Mouse (Mus musculus) frontal cortex, postnatal 14 days (tissue): Measurements from ENCODE around the gene Gm5478.
"Not testable (repeated sequence)": the region's sequence is repeated elsewhere in the genome, so short reads cannot be mapped to it uniquely, and the experiment has no call there.

Source experiments
- DNase-seq, 2 experiments: peaks; one replicate each; pipeline ENCODE4 v3.0.0; 2022; ENCODE audit warnings: low spot score in 2 of 2

Gm5478 gene

DNA sequence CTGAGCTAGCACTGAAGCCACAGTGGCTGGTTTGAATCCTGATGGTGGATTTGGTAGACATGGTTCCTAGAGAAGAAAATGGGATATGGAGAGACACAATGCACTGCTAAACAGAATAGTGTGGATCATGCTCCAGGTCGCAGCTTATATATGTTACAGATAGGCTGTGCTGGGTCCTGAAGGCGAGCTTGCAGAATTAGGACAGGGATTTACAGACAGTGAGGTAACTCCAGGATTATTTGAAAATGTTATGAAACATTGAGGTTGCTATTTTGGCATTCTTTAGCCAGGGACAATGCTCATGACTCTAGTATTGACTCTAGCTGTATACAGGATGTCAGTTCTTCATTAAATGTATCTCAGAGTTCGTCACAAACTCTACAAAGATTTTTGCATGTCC is at the start of gene Gm5478:
TSS of gene Gm5478 (minus strand) at position 101 of the 400 bp plus-strand sequence.
- no peak for DNase-seq

DNA sequence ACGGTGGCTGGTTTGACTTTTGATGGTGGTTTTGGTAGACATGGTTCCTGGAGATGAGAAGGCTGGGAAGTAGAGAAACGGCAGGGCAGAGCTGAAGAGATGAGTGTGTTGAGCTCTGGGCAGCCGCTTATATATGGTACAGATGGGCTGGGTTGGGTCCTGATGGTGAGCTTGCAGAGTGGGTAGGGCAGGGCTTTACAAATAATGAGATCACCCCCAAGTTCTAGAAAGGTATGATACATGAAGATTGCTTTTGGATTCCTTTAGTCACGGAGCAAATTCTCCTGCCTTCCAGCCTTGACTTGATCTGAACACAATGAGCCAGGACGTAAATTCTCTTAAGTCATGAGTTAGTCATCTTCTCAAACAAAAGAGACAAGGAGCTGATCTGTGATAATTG is 47.0 kb upstream of the Gm5478 start, which contains the start of gene Krt6a:
TSS of gene Krt6a (minus strand) at position 101 of the 400 bp plus-strand sequence.
- no peak for DNase-seq

DNA sequence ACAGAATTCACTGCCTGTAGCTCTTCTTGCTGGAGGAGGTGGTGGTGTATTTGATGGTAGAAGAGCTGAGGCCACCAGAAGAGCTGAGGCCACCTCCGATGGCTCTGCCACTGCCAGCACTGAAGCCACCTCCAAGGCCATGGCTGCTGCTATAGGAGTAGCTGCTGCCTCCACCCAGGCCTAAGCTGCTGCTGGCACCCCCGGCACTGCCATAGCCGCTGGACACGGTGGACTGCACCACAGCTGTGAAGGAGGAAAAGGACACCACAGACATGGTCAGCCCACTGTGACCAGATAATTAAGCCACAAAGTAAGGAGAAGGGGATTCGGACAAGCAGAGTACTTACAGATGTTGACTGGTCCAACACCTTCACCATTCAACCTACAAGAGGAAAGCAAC is 43.3 kb upstream of the Gm5478 start:
- DNase-seq, result not testable (repeated sequence)

DNA sequence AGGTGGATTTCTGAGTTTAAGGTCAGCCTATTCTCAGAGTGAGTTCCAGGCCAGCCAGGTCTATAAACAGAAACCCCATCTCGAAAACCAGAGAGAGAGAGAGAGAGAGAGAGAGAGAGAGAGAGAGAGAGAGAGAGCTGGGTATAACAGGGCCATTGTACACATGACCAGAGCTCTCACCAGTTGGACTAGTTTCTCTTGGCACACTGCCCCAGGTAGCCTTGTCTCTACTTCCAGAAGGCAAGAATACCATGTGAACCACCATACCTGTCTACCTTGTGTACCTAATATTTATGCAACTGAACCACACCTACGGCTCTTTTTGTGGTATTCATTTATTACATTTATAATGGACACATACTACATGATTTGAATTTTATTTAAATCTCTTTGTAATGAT is 41.0 kb upstream of the Gm5478 start:
- DNase-seq, result no peak

DNA sequence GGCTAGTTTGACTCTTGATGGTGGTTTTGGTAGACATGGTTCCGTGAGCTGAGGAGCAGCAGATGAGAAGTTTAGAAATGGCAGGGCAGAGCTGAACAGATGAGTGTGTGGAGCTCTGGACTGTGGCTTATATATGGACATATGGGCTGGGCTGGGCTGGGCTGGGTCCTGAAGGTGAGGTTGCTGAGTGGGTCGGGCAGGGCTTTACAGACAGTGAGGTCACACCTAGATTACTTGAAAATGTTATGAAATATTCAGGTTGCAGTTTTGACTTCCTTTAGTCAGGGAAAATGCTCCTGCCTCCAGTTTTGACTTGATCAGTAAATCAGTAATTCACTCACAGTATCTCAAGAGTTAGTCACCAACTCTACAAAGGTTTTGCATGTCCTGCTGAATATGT is 33.0 kb upstream of the Gm5478 start, which contains the start of gene Krt6b:
TSS of gene Krt6b (minus strand) at position 101 of the 400 bp plus-strand sequence.
- DNase-seq, result no peak

DNA sequence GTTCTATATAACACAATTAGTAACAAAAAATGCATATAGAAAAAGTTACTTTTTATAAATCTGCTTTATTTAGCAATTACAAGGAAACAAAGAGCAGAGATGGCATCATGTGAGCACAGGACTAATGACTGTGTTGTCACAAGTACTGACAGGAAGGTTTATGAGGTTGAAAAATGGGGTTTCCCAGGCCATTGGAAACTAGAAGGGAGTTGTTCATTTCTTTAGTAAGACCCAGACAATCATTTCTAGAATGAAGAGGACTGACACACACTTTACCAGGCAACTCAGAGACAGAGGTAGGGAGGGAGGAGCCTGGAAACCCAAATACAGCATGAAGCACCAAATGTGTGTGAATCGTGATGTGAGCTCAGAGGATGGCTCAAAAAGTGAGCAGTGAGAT is 28.8 kb upstream of the Gm5478 start:
- no peak for DNase-seq

DNA sequence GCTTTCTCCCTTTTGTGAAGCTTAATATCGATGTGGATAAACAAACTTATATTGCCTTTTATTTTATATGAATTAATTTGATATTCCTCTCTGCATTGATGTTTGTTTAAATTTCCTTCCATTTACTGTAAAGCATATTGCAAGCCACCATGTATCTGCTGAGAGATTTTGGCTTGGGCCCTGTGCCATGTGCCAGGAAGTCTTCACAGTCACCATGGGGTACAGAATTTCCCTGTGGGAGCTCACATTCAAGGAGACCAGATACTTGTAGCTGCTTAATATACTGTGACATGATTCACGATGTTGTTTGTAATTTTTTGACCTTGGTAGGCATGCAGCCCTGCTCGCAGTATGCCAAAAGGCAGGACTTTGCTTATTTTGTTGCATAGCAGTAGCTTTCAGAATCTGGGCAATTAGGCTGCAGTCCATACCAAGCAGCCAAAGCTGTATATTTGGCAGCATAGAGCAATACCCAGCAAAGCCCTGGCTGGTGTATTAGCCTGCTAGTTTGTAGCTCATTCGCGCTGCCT is 5.6 kb upstream of the Gm5478 start:
- DNase-seq, result no peak

DNA sequence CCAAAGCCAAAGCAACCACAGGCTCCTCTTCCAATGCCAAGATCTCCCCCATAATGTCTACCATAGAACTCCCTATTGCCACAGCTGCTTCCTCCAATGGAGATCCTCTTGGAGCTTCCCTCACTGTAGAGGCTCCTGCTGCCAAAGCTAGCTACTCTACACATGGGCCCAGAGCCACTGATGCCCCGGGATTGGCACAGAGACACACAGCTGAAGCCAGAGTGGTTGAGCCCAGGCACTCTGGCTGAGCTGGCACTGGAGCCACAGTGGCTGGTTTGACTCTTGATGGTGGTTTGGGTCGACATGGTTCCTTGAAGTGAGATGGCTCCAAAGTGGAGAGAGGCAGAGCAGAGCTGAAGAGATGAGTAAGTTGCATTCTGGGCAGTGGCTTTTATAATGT is 19.3 kb downstream of the Gm5478 start, which contains the start of gene Gm5414:
TSS of gene Gm5414 (minus strand) at position 305 of the 400 bp plus-strand sequence.
- no peak for DNase-seq

DNA sequence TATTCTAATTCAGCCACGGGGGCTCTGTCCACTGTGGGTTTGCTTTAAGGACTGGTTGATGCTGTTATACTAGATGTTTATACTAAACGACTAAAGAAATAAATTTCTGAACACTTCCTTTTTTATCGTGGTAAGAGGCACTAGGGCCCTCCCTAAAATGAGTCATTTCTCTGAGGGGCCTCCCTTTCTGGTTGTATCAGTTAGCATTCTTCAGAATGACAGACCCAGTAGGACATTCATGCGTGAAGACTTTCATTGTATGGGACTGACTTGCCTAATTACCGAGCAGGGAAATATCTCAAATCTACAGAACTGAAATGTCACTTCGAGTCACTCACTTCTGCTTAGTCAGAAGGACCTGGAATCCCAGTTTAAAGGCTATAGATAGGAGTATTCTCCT is 48.1 kb downstream of the Gm5478 start:
- no peak for DNase-seq
